Mouse (Mus musculus) spleen, postnatal 14 days (tissue): ENCODE measurements around the gene Gatm.

Source experiments
- DNase-seq, 2 experiments: peaks; one replicate each; pipeline ENCODE4 v3.0.0; 2021 to 2022; ENCODE audit warnings: low spot score in 2 of 2

Gatm gene

DNA sequence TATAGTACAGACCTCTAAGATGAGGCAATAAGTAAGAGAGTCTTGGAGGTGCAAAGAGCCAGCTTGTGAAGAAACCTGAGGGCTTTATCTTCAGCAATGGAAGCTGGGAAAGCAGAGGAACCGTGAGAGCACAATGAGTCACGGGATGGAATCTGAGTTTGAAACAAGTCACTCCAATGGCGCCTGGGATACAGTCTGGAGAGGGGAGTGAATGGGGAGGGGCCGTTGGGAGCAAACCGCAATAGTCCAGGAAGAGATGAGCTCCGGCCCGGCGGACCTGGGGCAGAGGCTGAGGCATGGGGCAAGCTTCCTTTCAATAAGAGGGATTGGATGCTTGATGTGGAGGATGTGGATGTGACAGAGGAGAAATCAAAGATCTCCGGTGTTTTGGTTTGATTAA lies 2.3 kb downstream of the Gatm start:
- DNase-seq, result no peak

DNA sequence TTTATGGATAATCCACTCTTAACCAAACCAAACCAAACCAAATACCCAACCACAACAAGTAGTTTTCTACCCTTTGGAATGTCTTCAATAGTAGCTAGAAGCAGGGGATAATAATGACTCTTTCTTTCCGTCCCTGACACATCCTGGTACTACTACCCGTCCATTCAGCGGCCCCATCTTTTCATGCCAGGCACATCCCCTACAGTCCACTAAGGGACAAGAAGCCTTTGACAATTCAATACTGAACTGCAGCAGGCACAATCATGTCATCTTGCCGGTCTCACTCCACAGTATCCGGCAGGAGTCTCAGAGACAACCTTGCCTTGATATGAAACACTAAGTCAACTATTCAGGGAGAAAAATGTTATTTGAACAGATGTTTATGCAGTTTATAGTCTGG lies 5.3 kb downstream of the Gatm start:
- no peak for DNase-seq

DNA sequence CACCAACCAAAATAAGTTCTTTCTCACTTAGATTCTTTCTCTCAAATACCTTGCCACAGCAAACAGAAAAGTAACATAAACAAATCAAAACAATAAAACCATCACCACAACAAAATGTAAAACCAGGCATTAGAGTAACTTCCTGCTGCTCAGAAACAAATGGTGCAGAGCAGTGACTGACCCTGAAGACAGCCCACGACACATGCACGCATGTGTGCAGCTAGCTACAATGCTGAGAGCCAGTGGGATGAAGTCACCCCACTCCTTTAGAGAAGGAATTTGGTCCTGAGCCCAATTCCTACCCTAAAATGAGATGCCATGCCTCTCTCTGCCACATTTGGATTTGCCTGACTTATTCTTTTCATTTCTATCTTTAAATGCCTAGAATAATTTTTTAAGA lies 9.7 kb downstream of the Gatm start:
- DNase-seq, result no peak

DNA sequence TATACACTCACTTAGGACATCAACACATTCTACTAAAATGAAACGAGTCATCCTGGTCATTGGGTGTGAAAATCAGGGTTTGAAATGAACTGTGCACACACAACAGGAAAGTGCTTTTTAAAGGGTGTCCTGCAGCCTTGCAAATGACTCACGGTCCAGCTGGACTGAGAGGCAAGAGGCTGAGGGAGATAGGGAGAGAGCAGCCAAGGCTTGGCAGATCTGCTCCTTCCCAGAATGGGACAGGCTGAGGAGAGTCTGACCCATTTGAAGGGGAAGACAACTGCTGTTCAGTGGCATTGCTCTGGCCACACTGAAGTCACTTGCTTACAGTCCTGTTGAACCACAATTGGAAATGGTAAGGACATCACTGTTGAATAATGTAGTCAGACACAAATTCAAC lies 11.4 kb downstream of the Gatm start:
- no peak for DNase-seq

DNA sequence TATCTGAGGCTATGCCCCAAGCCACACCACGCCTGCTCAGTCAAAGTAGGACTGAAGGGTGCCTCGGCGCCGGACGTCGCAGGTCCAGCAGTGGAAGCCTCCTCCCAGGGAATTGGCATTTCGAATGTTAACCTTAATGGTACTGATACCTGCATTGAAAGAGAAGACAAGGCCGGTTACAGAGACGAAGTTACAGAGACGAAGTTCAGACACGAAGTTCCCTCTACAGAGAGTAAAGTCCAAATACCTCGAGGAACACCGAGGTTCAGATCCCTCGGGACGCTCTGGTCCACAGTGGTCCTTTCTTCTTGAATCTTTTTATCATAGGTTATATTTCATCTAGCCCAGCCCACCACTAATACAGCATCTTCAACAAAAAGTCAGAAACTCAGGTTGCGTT lies 15.6 kb downstream of the Gatm start:
- DNase-seq, result no peak

DNA sequence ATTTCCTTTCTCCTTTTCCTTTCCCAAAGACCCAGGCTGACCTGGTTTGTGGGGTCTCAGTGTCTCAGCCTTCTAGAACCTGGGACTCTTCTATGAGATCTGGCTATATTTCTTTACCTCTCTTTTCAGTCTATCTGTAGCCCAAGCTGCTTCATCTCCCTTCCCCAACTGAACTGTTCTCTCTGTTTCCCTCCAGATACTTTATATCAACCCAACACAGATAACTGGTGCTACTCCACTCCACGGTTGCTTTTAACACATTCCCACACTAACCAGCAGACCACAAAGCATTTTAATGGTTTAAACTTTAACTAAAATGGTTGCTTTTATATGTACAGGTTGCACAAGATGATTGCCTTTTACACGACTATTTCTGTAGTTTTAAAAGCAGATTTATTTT lies 19.9 kb downstream of the Gatm start:
- DNase-seq, result no peak

DNA sequence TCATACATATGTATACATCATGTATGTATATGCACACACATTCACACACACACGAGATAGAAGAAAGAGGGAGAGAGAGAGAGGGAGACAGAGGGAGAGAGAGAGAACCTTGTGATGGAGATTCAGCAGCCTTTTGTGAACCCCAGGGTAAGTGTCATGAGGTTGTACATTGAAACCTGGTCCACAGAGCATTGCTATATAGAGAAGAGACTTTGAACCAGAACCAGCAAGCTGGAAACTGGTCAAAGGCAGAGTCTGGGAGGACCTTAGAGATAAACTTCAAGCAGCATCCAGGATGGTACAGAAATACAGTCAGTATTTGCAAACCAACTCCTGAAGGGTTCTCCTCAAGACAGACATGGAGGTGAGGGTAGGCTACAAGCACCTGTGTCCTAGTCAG lies 20.8 kb downstream of the Gatm start:
- no peak for DNase-seq

DNA sequence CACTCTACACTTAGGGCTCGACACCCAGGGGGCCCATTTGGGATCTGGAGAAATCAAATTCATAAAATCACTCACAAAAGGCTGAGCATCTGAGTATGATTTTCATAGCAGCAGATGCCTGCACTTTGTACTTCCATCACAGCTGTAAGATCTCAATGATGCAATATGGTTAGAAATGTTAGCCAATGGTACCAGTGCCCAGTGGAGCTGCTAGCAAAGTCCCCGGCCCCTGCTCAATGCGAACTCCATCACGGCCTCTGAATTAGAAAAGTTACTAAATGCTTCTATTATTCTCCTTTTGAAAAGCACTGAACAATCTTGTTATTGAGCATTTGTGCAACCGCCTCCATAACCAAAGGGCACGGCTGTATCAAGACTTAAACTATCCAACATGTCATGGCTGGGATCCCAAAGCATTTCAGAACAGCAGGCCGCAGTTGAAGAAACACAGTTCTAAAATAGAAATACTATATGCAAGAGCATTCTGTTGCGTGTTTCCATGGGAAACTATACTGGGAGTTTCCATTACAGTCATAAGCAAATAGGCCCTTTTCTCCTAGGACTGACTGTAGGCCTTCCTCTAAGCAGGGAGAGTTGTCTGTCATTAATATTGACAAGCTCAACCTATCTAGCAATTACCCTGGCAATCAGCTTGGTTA lies 23.1 kb downstream of the Gatm start:
- DNase-seq, result no peak

DNA sequence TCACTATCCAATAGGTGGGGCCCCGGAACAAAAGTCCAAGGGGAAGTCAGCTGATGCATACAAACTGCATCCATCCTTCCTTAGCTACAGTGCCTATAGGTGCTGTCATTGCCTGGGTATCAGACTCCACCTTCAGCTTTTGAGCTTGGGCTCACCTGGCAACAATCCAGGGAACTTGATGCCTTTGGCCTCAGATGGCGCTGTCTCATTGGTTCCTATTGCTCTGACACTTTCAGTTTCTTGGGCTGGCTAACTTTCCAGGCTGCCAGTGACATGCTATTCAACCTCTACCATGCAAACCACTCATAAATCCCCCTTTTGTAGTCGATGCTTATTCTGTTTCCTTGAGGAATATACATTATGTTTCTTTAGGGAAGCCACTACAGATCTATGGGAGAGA lies 24.8 kb downstream of the Gatm start:
- DNase-seq, result no peak

DNA sequence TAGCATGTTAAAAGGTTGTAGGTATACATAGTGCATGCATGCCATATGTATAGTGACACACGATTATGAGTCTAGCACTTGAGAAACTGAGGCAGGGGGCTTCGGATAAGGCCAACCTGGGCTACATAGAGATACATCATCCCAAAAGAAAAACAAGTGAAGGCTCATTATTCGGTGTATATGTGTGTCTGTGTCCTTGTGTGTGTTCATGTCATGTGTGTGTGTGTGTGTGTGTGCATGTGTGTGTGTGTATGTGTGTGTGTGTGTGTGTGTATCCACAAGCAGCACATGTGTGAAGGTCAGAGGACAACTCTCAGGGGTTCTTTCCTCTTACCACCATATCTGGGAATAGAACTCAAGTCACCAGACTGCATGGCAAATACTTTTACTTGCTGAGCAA lies 28.8 kb downstream of the Gatm start:
- DNase-seq, result no peak

DNA sequence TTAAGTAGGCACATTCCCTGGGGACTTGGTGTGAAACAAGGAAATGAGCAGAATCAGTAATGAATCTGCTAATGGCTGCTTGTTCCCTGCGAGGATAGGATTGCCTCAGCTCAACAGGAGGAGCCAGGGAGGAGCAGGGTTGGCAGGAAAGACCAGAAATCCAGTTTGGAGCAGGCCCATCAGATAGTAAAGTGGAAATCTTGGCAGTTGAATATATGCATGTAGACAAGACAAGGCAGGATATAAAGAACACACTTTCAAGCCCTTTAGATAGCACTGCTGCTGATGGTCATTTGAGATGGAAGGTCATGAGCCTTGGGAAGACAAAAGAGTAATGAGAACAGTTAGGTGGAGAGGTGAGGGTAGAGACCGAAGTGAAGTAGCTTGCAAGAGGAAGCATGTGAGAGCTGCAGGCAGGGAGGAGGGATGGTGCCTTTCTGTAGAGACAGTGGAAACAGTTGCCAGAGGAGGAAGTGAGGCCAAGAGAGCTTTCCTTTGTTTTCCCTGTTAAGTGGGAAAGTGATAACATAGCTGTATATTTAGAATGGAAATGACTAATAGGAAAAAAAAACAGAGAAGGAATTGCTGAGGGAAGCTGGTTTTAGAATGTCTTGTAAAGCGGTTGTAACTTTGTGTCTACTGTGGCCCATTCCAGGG lies 29.6 kb downstream of the Gatm start:
- no peak for DNase-seq

DNA sequence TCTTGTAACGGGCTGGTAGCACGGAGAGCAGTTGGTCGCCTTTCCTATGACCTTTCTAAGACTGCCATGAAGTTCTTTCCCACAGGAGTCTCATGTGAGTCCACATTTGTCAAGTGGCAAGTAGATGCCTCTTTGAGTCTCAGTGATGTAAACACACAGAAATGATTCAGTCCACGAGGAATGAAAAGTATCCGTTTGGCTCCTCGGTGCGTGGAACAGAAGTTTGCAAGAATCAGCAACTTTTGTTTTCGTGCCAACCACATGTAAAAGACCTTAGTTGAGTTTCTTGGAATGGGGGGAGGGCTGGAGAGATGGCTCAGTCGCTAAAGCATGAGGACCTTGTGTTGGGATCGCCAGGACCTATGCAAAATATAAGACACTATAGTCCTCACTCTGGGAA lies 30.7 kb downstream of the Gatm start:
- no peak for DNase-seq

DNA sequence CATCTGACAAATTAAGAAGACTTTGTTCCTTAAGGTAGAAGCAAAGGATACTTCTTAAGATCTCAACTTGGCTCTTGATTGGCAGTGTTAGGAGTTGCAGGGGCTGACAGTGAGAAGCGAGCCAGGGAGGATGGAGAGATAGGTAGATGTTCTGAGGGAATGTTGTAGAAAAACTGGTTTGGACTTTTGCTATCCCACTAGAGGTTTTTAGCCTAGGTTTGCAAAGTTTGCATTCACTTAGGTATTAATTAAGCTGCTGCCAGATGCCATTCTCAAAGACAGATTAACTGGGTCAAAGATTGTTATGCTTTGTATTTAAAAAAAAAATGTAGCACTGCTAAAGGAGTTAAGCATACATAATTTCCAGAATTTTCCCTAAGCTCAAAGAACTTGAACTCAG lies 33.8 kb downstream of the Gatm start:
- no peak for DNase-seq

DNA sequence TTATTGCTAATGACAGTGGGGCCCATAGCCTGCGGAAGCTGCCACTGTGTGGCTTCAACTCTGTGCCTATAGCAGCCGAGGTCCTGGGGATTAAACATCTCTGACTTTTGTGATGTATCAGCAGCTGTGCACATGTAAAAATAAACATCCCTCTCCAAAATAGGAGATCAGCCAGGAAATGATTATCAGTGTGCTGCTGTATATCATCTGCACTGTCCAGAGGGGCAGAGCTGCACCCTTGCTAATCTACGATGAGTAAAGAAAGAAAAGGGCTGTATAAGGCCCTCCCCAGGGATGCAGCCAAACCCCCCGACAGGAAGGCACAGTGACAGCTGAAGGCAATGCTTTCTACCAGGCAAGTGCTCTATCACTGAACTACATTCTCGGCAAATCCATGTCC lies 34.8 kb downstream of the Gatm start:
- no peak for DNase-seq

DNA sequence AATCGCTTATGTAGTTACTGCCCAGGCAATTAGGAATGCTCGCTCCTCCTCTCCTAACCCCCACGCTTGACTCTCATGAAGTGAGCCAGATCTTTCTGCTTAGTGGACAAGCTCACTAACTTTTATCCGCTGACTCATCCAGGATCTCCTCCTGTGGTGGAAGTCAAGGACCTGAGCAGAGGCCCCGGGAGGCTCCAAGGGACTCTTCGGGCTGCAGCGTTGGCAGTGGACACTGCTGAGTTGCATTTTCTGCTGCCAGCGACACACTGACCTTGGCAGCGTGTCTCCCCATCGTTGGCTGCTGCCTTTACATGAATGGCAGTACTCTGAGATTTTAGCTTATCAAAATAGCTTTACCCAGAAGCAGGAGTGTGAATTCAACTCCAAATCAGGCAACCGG lies 35.6 kb downstream of the Gatm start:
- no peak for DNase-seq

DNA sequence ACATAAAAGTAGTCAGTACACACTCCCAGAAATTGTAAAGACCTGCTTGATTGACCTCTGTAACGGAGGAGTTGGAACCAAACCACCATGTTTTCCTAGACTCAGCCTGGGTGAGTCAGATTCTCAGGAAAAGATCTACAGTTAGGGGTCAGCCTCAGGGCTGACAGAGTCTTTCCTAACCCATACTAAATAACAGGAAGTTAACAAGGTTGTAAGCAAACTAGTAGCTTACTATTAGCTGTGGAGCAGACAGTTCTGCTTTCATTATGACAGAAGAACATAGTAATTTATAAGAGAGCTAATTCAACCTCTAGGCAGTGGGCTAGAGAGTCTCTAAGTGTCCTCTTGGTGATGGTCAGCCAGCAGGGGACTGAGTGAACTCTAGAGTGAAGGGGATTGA lies 38.7 kb downstream of the Gatm start:
- no peak for DNase-seq

DNA sequence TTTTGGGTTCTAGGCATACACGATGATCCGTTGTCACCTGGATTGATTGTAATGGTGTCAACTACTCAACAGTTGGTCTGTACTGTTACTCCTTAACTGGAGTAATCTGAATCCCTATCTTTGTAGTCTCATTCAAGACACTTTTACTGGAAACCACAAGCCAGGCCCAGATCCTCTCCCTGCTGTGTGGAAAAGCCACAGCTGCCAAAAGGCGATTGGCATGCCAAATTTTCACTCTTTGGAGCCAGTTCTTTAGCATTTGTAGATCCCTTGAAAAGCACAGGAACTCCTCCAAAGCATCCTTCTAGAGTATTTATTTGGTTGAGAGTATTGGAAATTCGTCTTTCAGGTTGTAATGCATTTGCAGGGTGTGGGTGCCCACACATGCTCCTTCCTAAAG lies 39.8 kb downstream of the Gatm start:
- DNase-seq, result no peak

DNA sequence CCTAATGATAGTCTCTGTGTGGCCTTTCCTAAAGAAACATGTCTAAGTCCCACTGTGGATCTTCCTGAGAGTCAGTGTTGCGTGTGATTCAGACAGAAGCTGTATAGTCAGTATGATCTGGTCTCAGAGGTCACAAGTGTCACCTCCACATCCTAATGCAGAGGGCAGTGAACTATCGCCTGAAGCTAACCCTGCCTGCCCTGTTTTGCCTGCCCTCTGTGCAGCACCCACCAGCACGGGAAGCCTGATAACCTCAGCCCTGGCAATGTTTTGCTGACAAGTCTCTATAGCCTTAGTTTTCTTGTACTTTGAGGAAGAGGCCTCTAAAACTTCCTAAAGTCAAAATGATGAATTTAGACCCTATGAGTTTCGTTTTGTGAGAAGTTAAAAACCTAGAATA lies 40.7 kb downstream of the Gatm start:
- DNase-seq, result no peak

DNA sequence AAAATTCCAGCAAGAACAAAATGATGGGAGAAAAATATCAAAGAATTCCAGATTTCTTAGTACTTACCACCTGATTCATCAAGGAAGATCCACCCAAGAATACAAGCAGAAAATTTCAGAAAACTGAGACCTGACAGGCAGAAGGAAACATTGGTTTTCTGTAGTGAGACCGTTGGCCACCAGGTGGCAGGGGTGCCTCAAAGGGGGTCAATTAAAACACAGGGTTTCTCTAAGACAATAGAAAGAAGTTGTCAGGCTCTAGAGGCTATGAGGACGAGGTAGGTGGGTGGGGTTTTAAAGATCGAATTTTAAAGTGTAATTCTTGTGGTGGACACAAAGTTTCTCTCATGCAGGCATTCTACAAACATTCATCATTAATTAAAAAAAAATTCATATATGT lies 41.7 kb downstream of the Gatm start:
- DNase-seq, result peak in 1 of 2 experiments; percentile 49

DNA sequence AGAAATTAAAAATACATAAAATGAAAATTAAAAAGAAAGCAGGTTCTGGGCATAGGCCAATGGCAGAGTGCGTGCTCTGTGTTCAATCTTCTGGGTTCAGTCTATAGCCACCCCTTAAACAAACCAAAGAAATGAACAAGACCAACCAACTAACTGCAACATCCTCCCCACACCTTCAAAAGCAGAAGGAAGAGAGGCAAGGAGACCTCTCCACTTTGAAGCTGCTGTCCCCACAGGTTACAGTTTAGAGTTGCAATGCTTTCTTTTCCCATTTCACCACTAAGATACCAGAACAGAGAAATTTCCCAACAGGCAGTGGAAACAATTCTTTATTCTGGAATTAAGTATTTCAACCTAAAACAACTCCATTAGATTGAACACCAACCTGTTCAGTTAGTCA lies 48.9 kb downstream of the Gatm start:
- DNase-seq, result no peak

DNA sequence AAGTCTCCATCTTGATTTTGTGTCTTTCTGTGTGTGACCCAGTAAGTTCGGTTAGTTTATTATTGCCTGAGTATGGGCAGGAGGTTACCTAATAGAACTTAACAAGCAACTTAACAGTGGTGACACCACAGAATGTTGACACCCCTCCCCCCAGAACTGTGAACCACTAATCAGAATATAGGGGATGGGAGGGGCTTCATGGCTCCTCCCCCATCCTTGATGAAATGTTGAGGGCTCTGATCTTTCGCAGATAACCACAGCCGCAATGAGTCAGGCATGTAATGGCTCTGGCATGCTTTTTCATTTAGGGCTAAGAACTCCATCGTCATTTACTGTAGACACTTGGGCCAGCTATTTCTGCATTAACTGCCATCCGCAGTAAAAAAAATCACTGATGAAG lies 49.9 kb downstream of the Gatm start:
- no peak for DNase-seq

DNA sequence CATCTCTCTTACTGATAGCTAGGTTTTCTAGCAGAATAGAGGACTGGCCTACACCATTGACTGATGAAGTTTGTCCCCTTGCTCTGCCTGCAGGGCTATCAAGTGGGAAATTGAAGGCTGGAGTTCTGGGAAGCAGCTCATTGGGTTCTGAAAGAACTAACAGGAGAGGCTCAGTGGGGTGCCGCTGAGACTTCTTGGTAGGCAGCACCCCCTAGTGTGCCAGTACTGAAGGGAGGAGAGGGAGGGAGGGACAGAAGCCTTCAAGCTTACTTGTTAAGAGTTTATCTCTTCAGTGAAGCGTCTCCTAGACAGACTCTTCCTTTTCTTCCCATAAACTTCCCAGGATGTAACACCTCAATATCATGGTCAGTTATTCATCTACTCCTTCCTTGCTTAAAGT lies 52.8 kb downstream of the Gatm start:
- peak in 1 of 2 experiments; percentile 23 for DNase-seq
